Mouse (Mus musculus) embryonic facial prominence, embryonic 10.5 days (tissue): ENCODE measurements at regions not wholly inside any gene's neighbourhood (a gene's known extent, or its start where the extent isn't known, plus 50 kb on each side); places are given as distances from the start of the nearest gene placed in this dataset.

Experiments
- DNase-seq: peaks from one replicate; pipeline ENCODE4 v3.0.0-alpha.2; 2017; ENCODE audit warnings: low spot score
- H3K27ac ChIP-seq: fragments of 300-500 bp; sonication (generic); replicated peaks from 2 replicates; pipeline ENCODE4 v1.5.1; 2016; ENCODE audit warnings: mild to moderate bottlenecking
- H3K27me3 ChIP-seq: fragments of 300-500 bp; sonication (generic); replicated peaks from 2 replicates; pipeline ENCODE4 v1.6.1; 2016; ENCODE audit warnings: low read depth, mild to moderate bottlenecking; ENCODE audit not compliant: poor library complexity, severe bottlenecking
- H3K36me3 ChIP-seq: fragments of 300-500 bp; sonication (generic); replicated peaks from 2 replicates; pipeline ENCODE4 v1.6.1; 2016; ENCODE audit warnings: mild to moderate bottlenecking, moderate library complexity
- H3K4me1 ChIP-seq: fragments of 300-500 bp; sonication (generic); 2 replicates; pipeline ENCODE4 v1.6.1; 2016
- H3K4me3 ChIP-seq: fragments of 300-500 bp; sonication (generic); 2 replicates; pipeline ENCODE4 v1.5.1; 2016; ENCODE audit warnings: mild to moderate bottlenecking, moderate library complexity
- H3K9me3 ChIP-seq: fragments of 300-500 bp; sonication (generic); 2 replicates; pipeline ENCODE4 v1.6.1; 2016; ENCODE audit warnings: mild to moderate bottlenecking
- WGBS: fragments of 180-500 bp; shearing (Covaris S2); methylation state at CpG from one replicate; pipeline ENCODE4 v1.1.7; 2016; 5-methylcytosine and 5-hydroxymethylcytosine counted together

DNA sequence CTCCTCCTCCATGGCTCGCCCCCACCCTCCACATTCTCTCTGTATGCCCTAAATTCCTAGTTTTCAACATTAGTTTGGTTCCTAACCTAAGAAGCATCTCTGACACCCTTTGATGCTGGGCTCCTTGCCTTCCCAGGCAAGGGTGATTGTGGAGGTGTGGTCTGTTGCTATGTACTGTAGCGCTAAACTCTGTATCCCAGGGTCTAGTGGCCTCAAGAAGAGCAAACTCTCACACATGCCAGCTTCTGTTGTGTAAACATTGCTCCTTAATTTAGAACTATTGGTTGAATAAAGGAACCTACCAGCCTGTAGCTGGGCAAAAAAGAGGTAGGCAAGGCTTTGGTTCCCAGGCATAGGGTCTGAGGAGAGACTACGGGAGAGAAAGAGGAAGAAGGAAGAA, 140.6 kb downstream of the Kcnk1 start:
- Histone ChIP-seq H3K27me3 (peaks cover 50% of the 10 kb centered on the region), H3K4me1 (peaks cover 15% of the 10 kb centered on the region), H3K9me3 (no peaks in the 10 kb centered on the region), H3K36me3 (no peaks in the 10 kb centered on the region), H3K27ac (no peak overlapping the region), H3K4me3 (no peak overlapping the region)
- 85% methylated on average over 3 of the region's 3 CpGs for WGBS
- no peak for DNase-seq

DNA sequence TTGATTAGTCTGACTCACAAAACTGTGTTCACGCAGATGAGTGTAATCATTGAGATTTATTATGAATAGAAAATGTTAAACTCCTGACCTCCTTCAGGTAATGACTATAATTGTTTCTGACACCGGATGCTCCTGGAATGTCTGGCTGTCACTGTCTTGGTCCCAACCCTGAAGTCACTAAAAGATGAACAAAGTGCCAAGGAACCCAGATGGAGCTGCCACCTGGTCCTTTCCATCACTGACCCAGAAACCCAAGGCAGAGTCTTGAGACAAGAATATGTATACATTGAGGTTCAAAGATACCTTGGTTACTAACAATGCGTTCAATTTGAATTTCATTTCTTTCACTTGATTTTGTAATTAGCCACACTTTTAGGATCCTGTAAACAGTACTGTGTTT, 142.0 kb downstream of the Kcnk1 start:
- Histone ChIP-seq H3K4me1 (peaks cover 15% of the 10 kb centered on the region), H3K9me3 (no peaks in the 10 kb centered on the region), H3K36me3 (no peaks in the 10 kb centered on the region), H3K4me3 (no peak overlapping the region), H3K27ac (no peak overlapping the region), H3K27me3 (peaks cover 63% of the 10 kb centered on the region)
- 82% methylated on average over 3 of the region's 3 CpGs for WGBS
- DNase-seq, result no peak

DNA sequence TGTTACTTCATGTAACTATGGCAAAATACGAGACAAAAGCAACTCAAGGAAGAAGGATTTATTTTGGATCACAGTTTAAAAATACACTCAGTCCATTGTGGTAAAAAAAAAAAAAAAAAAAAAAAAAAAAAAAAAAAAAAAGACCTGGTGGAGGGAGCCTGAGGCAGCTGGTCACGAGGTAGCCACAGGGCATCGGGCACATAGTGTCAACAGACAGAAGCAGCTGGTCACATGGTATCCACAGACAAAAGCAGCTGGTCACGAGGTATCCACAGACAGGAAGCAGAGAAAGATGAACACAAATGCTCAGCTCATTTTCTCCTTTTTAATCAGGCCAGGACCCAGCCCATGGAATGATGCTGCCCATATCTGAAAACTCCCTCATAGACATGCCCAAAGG, 142.5 kb downstream of the Kcnk1 start:
- H3K27ac ChIP-seq, result no peak overlapping the region
- peaks cover 67% of the 10 kb centered on the region for H3K27me3 ChIP-seq
- H3K9me3 ChIP-seq, result no peaks in the 10 kb centered on the region
- WGBS, result 70% methylated on average over 4 of the region's 4 CpGs
- H3K4me1 ChIP-seq, result peaks cover 15% of the 10 kb centered on the region
- no peak for DNase-seq
- H3K4me3 ChIP-seq, result no peak overlapping the region
- H3K36me3 ChIP-seq, result no peaks in the 10 kb centered on the region

DNA sequence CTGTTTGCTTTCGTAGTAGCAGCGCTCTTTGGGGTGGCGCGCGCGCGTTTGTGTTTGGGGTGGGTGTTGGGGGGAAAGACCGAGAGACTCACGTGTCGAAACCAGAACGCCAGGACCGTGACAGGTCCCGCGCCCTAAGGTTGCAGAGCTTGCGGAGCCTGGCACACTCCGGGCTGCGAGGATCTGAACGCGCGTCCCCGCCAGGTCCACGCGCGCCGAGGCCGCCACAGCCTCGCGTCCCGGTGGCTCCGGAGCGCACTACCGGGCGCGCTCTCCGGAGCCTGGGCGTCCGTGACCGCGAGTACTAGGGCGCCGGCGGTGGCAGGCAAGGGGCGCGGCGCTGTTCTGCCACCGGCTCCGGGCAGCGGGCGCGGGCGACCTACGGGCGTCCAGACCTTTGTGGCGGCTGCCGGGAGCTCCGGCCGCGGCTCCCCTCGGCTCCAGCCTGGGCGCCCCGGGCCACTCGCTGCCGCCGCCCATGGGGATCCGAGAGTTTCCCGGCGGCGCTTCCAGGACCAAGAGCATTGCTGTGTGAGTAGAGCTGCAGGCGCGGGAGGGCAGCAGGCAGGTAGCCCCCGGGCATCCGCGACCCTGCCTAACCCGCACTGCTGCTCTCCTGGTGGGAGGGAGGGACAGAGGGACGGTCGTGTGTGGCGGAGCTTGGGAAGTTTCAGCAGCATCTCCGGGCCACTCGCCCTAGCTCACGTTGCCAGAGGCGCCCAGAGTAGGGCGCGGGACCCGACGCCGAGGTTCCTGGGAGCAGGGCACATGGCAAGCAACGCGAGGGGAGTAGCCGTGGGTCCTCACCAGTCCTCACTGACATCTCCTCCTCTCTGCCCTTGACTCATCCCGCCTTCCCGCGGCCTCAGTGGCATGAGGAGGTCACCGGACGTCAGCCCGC, 143.9 kb downstream of the Kcnk1 start:
- Histone ChIP-seq H3K4me3 (peak overlapping the region; percentile 71), H3K36me3 (no peaks in the 10 kb centered on the region), H3K27me3 (peaks cover 72% of the 10 kb centered on the region), H3K4me1 (peaks cover 15% of the 10 kb centered on the region), H3K9me3 (no peaks in the 10 kb centered on the region), H3K27ac (peak overlapping the region; percentile 57; the same call in 1 of the 2 replicates)
- DNase-seq, result peak; percentile 70
- under 1% methylated on average over 95 of the region's 95 CpGs for WGBS

DNA sequence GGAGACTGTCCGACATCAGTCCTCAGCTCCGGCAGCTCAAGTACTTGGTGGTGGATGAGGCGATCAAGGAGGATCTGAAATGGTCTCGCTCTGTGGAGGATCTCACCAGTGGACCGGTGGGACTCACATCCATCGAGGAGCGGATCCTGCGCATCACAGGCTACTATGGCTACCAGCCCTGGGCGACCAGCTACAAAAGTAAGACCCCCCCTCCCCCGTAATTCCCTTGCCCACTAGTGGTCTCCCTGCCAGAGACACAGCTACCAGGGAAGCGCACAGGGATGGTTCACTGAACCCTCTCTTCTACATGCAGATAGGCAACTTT, 144.5 kb downstream of the Kcnk1 start:
- H3K4me1 ChIP-seq, result peaks cover 15% of the 10 kb centered on the region
- DNase-seq, result no peak
- WGBS, result 15% methylated on average over 11 of the region's 11 CpGs
- no peaks in the 10 kb centered on the region for H3K36me3 ChIP-seq
- H3K27me3 ChIP-seq, result peaks cover 72% of the 10 kb centered on the region
- peak overlapping the region; percentile 71 for H3K4me3 ChIP-seq
- no peaks in the 10 kb centered on the region for H3K9me3 ChIP-seq
- H3K27ac ChIP-seq, result no peak overlapping the region

DNA sequence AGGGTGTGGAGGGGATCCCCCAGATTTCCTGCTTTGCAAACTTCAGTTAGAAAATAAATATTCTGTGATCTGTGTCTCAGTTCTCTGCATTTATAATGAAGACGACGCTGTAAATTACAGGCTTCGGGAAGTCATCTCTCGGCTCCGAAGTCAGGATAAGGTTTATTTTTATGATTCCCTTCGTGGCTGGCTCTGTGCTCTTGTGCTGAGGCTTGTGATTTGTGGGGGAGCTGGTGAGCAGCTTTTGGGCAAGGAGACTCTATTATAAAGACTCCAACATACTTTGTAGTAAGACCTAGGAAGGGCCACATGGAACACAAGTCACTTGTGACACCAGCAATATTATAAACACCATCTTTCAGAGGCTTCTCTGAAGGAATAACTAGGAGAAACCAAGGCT, 146.0 kb downstream of the Kcnk1 start:
- Histone ChIP-seq H3K4me1 (peaks cover 15% of the 10 kb centered on the region), H3K27me3 (peaks cover 66% of the 10 kb centered on the region), H3K9me3 (no peaks in the 10 kb centered on the region), H3K27ac (no peak overlapping the region), H3K4me3 (no peak overlapping the region), H3K36me3 (no peaks in the 10 kb centered on the region)
- no peak for DNase-seq
- WGBS, result 90% methylated on average over 6 of the region's 6 CpGs

DNA sequence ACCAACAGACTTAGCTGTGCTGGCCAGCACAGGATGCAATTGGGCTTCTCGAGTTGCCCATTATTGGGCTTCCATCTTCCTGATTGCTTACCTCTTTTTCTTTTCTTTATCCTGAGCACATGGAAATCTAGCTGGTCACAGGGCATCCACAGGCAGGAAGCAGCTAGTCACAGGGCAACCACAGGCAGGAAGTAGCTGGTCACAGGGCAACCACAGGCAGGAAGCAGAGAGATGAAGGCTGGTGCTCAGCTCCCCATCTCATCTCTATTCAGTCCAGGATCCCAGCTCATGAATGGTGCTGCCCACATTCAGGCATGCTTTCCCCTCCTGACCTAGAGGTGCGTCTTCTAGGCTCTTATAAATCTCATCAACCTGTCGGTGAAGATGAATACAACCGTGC, 146.8 kb upstream of the Slc35f3 start:
- WGBS, result 85% methylated on average over 4 of the region's 4 CpGs
- no peak for DNase-seq
- no peaks in the 10 kb centered on the region for H3K36me3 ChIP-seq
- H3K4me3 ChIP-seq, result no peak overlapping the region
- peaks cover 5% of the 10 kb centered on the region for H3K4me1 ChIP-seq
- no peak overlapping the region for H3K27ac ChIP-seq
- no peaks in the 10 kb centered on the region for H3K9me3 ChIP-seq
- no peaks in the 10 kb centered on the region for H3K27me3 ChIP-seq

DNA sequence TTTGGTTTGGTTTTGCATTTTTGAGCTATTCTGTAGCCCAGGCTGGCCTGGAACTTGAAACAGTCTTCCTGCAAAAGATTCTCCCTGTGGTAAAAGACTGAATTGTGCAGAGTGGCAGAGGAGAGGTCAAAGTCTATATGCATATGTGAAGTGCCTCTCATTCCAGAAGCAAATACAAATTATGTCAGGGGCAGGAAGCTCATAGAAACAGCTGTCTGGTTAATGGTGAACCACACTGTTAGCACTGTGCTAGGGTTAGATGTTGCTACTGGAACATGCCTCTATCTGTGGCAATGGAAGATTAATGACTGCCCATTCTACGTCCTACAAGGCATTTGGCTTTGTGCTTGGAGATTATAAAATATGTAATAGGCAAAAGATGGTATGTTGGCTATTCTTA, 144.4 kb upstream of the Slc35f3 start:
- Histone ChIP-seq H3K27me3 (no peaks in the 10 kb centered on the region), H3K4me3 (no peak overlapping the region), H3K9me3 (no peaks in the 10 kb centered on the region), H3K27ac (no peak overlapping the region), H3K36me3 (no peaks in the 10 kb centered on the region), H3K4me1 (peaks cover 15% of the 10 kb centered on the region)
- 89% methylated on average over 1 of the region's 1 CpGs for WGBS
- no peak for DNase-seq

DNA sequence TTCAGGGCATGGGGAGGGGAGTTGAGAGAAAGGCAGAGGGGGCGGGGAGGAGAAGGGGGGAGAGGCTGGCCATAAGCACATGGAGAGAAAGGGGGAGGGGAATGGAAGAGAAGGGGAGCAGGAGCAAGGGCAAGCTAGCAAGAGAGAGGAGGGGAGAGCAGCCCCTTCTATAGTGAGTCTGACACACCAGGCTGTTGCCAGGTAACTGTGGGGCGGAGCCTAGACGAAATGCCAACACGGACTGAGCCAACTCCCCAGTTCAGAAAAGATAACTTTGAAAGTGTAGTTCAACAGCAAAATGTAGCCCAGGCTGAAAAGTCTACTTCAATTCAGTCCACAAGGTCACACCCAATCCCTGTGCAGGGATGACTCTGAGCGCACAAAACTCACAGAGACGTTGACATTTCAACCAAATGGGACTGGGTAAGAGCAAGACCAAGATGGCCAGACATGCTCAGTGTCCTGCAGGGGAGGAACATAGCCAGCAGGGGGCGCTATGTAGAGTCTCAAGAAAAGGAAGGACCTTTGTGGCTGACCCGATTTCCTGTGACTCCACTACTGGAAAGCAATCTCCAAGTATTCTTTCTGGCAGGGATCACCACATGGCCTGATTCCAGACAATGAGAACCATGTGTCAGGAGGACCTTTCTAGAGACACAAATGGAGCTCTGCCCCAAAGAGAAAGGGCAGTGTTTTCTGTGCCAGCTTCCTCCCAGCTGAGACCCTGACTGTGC, 140.7 kb upstream of the Slc35f3 start:
- no peaks in the 10 kb centered on the region for H3K36me3 ChIP-seq
- WGBS, result 73% methylated on average over 8 of the region's 8 CpGs
- H3K4me3 ChIP-seq, result no peak overlapping the region
- H3K4me1 ChIP-seq, result peaks cover 34% of the 10 kb centered on the region
- no peaks in the 10 kb centered on the region for H3K9me3 ChIP-seq
- DNase-seq, result peak; percentile 54
- no peak overlapping the region; the same call in 1 of the 2 replicates for H3K27ac ChIP-seq
- 0 out of 2 replicates have a peak, but pooled peaks cover under 1% of the 10 kb centered on the region for H3K27me3 ChIP-seq

DNA sequence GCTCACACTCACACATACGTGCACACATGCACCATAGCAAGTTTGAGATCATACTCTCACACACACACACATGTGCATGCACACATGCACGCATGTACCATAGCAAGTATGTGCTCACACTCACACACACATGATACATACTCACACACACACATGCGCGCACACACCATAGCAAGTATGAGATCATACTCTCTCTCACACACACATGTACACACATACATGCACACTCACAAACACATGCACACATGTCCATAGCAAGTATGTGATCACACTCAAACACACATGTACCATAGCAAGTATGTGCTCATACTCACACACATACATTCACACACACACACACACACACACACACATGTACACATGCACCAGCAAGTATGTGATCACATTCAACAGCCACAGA, 138.9 kb upstream of the Slc35f3 start:
- H3K27ac ChIP-seq, result no peak overlapping the region
- 0 out of 2 replicates have a peak, but pooled peaks cover 5% of the 10 kb centered on the region for H3K27me3 ChIP-seq
- H3K9me3 ChIP-seq, result no peaks in the 10 kb centered on the region
- no peak overlapping the region for H3K4me3 ChIP-seq
- no peaks in the 10 kb centered on the region for H3K36me3 ChIP-seq
- H3K4me1 ChIP-seq, result peaks cover 45% of the 10 kb centered on the region
- WGBS, result 93% methylated on average over 4 of the region's 4 CpGs
- no peak for DNase-seq

DNA sequence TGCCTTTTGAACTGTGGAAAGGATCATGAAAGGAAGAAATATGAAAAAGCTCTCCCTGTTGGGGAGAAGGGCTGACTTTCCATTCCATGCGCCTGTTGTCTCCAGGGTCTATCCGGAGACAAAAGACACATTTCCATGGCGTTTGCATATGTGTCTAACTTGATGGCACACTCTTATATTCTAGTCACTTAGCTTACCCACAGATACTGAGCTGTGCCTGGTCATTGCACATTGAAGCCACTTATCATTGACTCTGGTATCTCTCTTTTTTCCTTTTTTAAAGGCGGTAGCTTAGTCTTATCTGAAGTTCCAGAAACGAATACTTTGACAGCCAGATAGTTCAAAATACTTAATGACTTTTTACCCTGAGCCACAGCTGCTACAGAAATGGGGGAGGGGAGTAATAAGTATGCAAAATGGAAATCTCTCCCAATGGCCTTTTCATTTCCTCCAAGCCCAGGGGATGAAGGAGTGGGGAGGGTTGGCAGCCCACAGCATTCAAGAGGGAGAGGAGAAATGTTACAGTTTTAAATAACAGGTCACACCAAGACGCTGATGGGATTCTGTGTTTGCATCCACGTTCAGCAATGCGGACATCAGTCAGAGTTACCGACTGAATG, 137.9 kb upstream of the Slc35f3 start:
- Histone ChIP-seq H3K27ac (no peak overlapping the region), H3K9me3 (no peaks in the 10 kb centered on the region), H3K27me3 (0 out of 2 replicates have a peak, but pooled peaks cover 5% of the 10 kb centered on the region), H3K36me3 (no peaks in the 10 kb centered on the region), H3K4me3 (no peak overlapping the region), H3K4me1 (peaks cover 40% of the 10 kb centered on the region)
- no peak for DNase-seq
- 83% methylated on average over 9 of the region's 9 CpGs for WGBS

DNA sequence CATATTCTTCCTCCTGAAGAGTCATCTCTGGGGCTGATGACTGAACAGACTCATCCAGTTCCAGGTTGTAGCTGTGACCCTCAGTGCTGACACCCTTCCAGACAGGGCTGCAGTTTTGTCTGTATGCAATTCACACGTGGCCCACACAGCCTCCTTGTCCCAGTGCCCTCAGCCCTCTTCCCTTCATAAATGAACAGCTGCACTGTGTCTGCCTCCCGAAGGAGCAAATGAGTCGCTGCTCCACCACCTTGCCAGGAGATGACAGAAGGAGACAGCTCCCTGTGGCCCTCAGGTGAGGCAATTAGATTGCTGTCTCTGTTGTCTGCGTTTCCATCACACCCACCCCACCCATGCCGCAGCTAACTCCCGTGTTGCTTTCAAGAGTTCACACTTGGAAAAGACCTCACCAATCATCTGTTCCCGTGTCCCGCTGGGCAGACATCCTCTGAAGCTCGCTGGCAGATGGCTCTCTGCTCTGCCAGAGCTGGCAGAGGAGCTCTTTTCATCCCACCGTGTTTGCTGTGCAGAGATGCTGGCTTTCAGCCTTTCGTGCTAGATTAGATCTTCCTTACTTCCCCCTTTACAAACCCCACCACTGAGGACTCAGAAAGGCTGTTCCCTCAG, 135.5 kb upstream of the Slc35f3 start:
- H3K4me1 ChIP-seq, result peaks cover 32% of the 10 kb centered on the region
- H3K4me3 ChIP-seq, result no peak overlapping the region
- 0 out of 2 replicates have a peak, but pooled peaks cover 5% of the 10 kb centered on the region for H3K27me3 ChIP-seq
- 55% methylated on average over 11 of the region's 11 CpGs for WGBS
- H3K36me3 ChIP-seq, result no peaks in the 10 kb centered on the region
- peak overlapping the region; percentile 24 for H3K27ac ChIP-seq
- no peaks in the 10 kb centered on the region for H3K9me3 ChIP-seq
- no peak for DNase-seq
